Mouse (Mus musculus): ENCODE results near the gene Olfr16. TPM values are rescaled to one million over a fixed set of nuclear protein-coding genes. Genes with fewer than 3 reads are reported as not detected.
A peak's percentile ranks its signal among the peaks of the same experiment; 100 is the strongest.

Olfr16 gene
- polyA plus RNA-seq, 1 experiment from 2014 or later = not detected

DNA sequence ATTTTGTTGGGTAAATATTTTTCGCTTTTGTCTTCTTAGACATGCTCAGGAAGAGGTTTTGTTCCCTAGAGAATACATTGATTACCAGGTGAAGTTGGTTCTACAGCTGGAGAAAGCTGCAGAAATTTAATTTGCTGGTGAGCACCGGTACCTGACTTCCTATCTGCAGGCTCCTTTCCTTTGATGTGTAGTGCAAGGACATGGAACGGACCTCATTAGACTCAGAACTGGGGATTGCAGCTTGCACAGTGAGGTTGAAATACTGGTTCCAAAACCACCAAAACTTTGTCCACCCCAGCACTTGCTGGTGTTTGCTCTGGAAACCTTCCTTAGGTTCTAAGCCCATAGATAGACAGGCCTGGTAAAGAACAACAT lies 40.4 kb downstream of the Olfr16 start:
- H3K4me2 ChIP-seq (ENCODE audit: low read length) = peak overlapping the region; percentile 25
- no peak overlapping the region for H3K27ac ChIP-seq (ENCODE audit: low read depth)
- no peaks in the 10 kb centered on the region for H3K4me1 ChIP-seq (replicated peaks; ENCODE audit: control insufficient read depth, insufficient read depth, low read length)
- no peak overlapping the region for H3K4me3 ChIP-seq (ENCODE audit: low read depth, low read length)
- DNase-seq (ENCODE audit: low spot score) = no peak
- no peaks in the 10 kb centered on the region for H3K36me3 ChIP-seq (ENCODE audit: control insufficient read depth, insufficient read depth, low read length)
- no peaks in the 10 kb centered on the region for H3K9me3 ChIP-seq (ENCODE audit: control insufficient read depth, low read length)
- 75% methylated on average over 3 of the region's 3 CpGs for WGBS
- H3K9ac ChIP-seq (ENCODE audit: low read length) = no peak overlapping the region
- no peak for ATAC-seq (replicated peaks; ENCODE audit: low FRiP score, low TSS enrichment, low read depth)
- H3K27me3 ChIP-seq (replicated peaks; ENCODE audit: control insufficient read depth, insufficient read depth, low read length) = no peaks in the 10 kb centered on the region

Other genes with a start within 250 kb of the Olfr16 start
- 0.87 and 1.6 TPM in 2 replicates for gene Apcs, start 55.4 kb upstream of the Olfr16 start, polyA plus RNA-seq (2014; fragmentation: Nextera tagmentation; extraction: Ambion mirVana)
- not detected in 2 replicates for gene Olfr1408, start 187.0 kb downstream of the Olfr16 start, polyA plus RNA-seq (2014; fragmentation: Nextera tagmentation; extraction: Ambion mirVana)
- not detected in 2 replicates for gene Olfr1406, start 240.2 kb downstream of the Olfr16 start, polyA plus RNA-seq (2014; fragmentation: Nextera tagmentation; extraction: Ambion mirVana)
- gene Olfr218, start 247.4 kb downstream of the Olfr16 start, polyA plus RNA-seq (2014; fragmentation: Nextera tagmentation; extraction: Ambion mirVana) = not detected in 2 replicates